In the genomic region with DNA sequence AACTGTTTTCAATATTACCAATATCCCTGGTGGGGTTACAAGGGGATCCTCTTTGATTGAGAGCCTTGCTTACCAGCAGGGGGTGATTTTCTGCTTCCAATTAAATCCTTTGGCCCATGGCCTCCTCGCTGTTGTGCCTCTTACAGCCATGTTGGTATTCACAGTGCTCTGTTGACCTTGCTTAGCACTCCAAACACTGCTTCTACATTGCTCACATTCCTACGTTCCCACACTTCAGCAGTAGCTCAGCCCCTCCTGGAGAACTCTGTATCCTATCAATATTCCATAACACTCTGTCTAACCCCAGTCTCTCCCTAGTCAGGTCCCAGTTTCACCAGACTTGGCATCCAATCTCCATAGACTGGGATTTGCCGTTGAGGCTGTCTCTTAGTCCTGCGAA, we compare ENCODE assay signal across 10 mouse cellular contexts.
"Had no signal": no experiment of that assay in that cellular context is flagged by ENCODE, and none has a peak within 500 bp of the region (broad histone marks: within the 10 kb centered on the region; RNA-seq: fewer than 3 reads in every experiment).

No protein-coding gene starts in this region.

- H3K36me3 ChIP-seq: limb, embryonic 13.5 days; midbrain, embryonic 15.5 days; neural tube, embryonic 12.5 days had no signal

- H3K4me1 ChIP-seq: midbrain, embryonic 15.5 days; neural tube, embryonic 12.5 days had no signal

- H3K4me2 ChIP-seq: limb, embryonic 13.5 days; midbrain, embryonic 11.5 days; midbrain, embryonic 15.5 days; neural tube, embryonic 12.5 days had no signal

- H3K9ac ChIP-seq: limb, embryonic 13.5 days; liver, embryonic 14.5 days; midbrain, embryonic 15.5 days; neural tube, embryonic 12.5 days had no signal

- H3K4me3 ChIP-seq: limb, embryonic 13.5 days; midbrain, embryonic 15.5 days; neural tube, embryonic 12.5 days had no signal

- H3K27ac ChIP-seq: limb, embryonic 13.5 days; liver, embryonic 14.5 days; midbrain, embryonic 15.5 days; neural tube, embryonic 12.5 days; stomach, postnatal 0 days had no signal

- H3K9me3 ChIP-seq: limb, embryonic 13.5 days; midbrain, embryonic 15.5 days had no signal

- H3K27me3 ChIP-seq: midbrain, embryonic 15.5 days; neural tube, embryonic 12.5 days had no signal

- DNase-seq: kidney, adult 18-20 months; kidney, postnatal 14 days; left cerebral cortex, postnatal 4 days; thymus, postnatal 4 days had no signal

- ATAC-seq: midbrain, embryonic 15.5 days had no signal
